Mouse (Mus musculus): ENCODE results near the gene Sdk2. TPM values are rescaled to one million over a fixed set of nuclear protein-coding genes. Genes with fewer than 3 reads are reported as not detected.

The Sdk2 gene
- total and polyA plus RNA-seq, 3 experiments, result 1.2 to 4.8 (median 1.3) TPM

DNA sequence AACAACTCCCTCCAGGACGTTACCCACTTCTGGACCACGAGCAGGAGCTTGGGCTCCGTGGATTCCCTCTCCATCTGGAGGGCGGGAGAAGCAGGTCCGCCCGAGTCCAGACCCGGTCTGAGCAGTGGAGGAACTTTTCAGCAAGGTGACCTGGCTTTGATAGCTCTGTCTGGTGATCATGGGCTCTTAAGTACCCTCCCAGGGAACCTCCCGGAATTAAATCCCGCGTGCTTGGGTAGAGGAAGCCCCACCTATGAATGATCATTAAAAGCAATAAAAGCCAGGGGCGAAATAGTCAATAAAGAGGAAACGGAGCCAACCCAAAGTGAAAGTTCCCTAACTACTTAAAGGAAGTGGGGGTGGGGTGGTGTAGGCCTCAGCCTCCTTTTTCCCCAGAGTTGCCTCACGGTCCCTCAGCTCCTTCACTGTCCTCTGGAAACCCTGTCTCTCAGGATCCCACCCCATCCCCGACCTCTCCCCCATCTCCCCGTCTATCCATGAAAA, 314.6 kb downstream of the Sdk2 start (continued):
- TF ChIP-seq CHD2 (IDR thresholded peaks at IDR 0.05; ENCODE audit: low read length) (peak; percentile 80), USF1 (IDR thresholded peaks at IDR 0.05; ENCODE audit: low read depth, low read length) (no peak), TBP (conservative IDR thresholded peaks at IDR 0.05; ENCODE audit: low read depth, low read length) (0 out of 2 replicates have a peak, but pooled peaks have one; percentile 35), NRF1 (IDR thresholded peaks at IDR 0.05; ENCODE audit: low read depth, low read length) (no peak), MAX (IDR thresholded peaks at IDR 0.05; ENCODE audit: low read length) (no peak), E2F4 (IDR thresholded peaks at IDR 0.05; ENCODE audit: insufficient replicate concordance, low read depth, low read length) (no peak), MXI1 (IDR thresholded peaks at IDR 0.05; ENCODE audit: low read depth, low read length) (no peak), MEF2A (IDR thresholded peaks at IDR 0.05; ENCODE audit: borderline replicate concordance, low read depth, low read length) (0 out of 2 replicates have a peak, but pooled peaks have one; percentile 17), POLR2A (IDR thresholded peaks at IDR 0.05; ENCODE audit: low read depth, low read length) (no peak)

GRCm38 (mm10) chr11:113751484-113752084, 315.3 kb downstream of the Sdk2 start, which contains the start of gene Cdc42ep4:
Gene Cdc42ep4 (minus strand): TSS chr11:113751881.
- H3K79me2 ChIP-seq (replicated peaks; ENCODE audit: control insufficient read depth, extremely low read depth, insufficient read depth, poor library complexity, severe bottlenecking), result no peaks in the 10 kb centered on the region
- peak within 1 kb of the TSS; percentile 59 to 82 (median 77) for H3K4me3 ChIP-seq (replicated peaks in 1 of 3; ENCODE audit: low read depth in 2 of 3, low read length in 2 of 3, poor library complexity in 1 of 3)
- H3K9ac ChIP-seq (ENCODE audit: insufficient read depth, low read depth), result peak within 1 kb of the TSS; percentile 53
- H3K27me3 ChIP-seq (replicated peaks), result no peaks in the 10 kb centered on the region
- in situ Hi-C loops (cut with MboI; ENCODE audit: low pct_ligation_motif_present, low pct_unique_long_range_greater_than_20kb, low sequenced_read_pairs), result loop anchor here (5.0 kb wide), 1 partner anchor 61 kb away; no protein-coding TSS in a partner anchor
- H3K36me3 ChIP-seq (replicated peaks in 1 of 2; ENCODE audit: control insufficient read depth in 1 of 2, insufficient read depth in 1 of 2, low read length in 1 of 2), result peaks cover 0 to 15% of the 10 kb centered on the region in 2 experiments
- DNase-seq (ENCODE audit: extremely low read depth), result peak; percentile 96
- dilution Hi-C loops (cut with MboI; ENCODE audit: extremely low pct_ligation_motif_present, extremely low pct_unique_long_range_greater_than_20kb, low sequenced_read_pairs), result no loop called here
- H3K4me1 ChIP-seq (ENCODE audit: control insufficient read depth in 1 of 2, insufficient read depth in 2 of 2), result peaks cover 0 to 41% of the 10 kb centered on the region in 2 experiments; a peak in 2 of 4 replicates
- H3K27ac ChIP-seq (ENCODE audit: insufficient read depth, low read depth), result peak within 1 kb of the TSS; percentile 24; the same call in 1 of the 2 replicates
- peak within 1 kb of the TSS; percentile 72 for H3K4me2 ChIP-seq (ENCODE audit: insufficient read depth, low read depth, poor library complexity, severe bottlenecking)
- no peaks in the 10 kb centered on the region for H3K9me3 ChIP-seq (replicated peaks; ENCODE audit: low read length)
- TF ChIP-seq JUND (conservative IDR thresholded peaks at IDR 0.05; ENCODE audit: low read depth, low read length) (no peak), JUN (IDR thresholded peaks at IDR 0.05; ENCODE audit: insufficient read depth, low read depth, low read length) (0 out of 2 replicates have a peak, but pooled peaks have one; percentile 12), MYC (IDR thresholded peaks at IDR 0.05; ENCODE audit: low read depth, low read length) (no peak), NELFE (IDR thresholded peaks at IDR 0.05; ENCODE audit: low read depth, low read length) (peak; percentile 77), BHLHE40 (IDR thresholded peaks at IDR 0.05; ENCODE audit: low read depth, low read length) (no peak), KAT2A (IDR thresholded peaks at IDR 0.05; ENCODE audit: insufficient replicate concordance, low read length) (0 out of 2 replicates have a peak, but pooled peaks have one; percentile 17), ZKSCAN1 (IDR thresholded peaks at IDR 0.05; ENCODE audit: borderline replicate concordance, low read depth, low read length) (no peak), MXI1 (IDR thresholded peaks at IDR 0.05; ENCODE audit: low read depth, low read length) (peak; percentile 81), CHD2 (IDR thresholded peaks at IDR 0.05; ENCODE audit: low read length) (no peak; the same call in 1 of the 2 replicates), NRF1 (IDR thresholded peaks at IDR 0.05; ENCODE audit: low read depth, low read length) (peak; percentile 19; the same call in 1 of the 2 replicates), RCOR1 (conservative IDR thresholded peaks at IDR 0.05; ENCODE audit: low read depth, low read length) (no peak; the same call in 1 of the 2 replicates), MAFK (IDR thresholded peaks at IDR 0.05; ENCODE audit: insufficient replicate concordance, low read length) (no peak), IRF4 (IDR thresholded peaks at IDR 0.05; ENCODE audit: low read depth, low read length) (peak; percentile 68; the same call in 1 of the 2 replicates), CTCF (conservative IDR thresholded peaks at IDR 0.05 in 1 of 2, IDR thresholded peaks at IDR 0.05 in 1 of 2; ENCODE audit: low read depth in 2 of 2, low read length in 2 of 2) (no peak), MEF2A (IDR thresholded peaks at IDR 0.05; ENCODE audit: borderline replicate concordance, low read depth, low read length) (peak; percentile 23; the same call in 1 of the 2 replicates), PAX5 (IDR thresholded peaks at IDR 0.05; ENCODE audit: low read length) (no peak), EP300 (IDR thresholded peaks at IDR 0.05; ENCODE audit: low read length) (no peak), UBTF (IDR thresholded peaks at IDR 0.05; ENCODE audit: low read depth, low read length) (no peak; the same call in 1 of the 2 replicates), SIN3A (IDR thresholded peaks at IDR 0.05; ENCODE audit: low read length) (peak; percentile 73), E2F4 (IDR thresholded peaks at IDR 0.05; ENCODE audit: insufficient replicate concordance, low read depth, low read length) (peak; percentile 31; the same call in 1 of the 2 replicates), ELF1 (IDR thresholded peaks at IDR 0.05; ENCODE audit: low read depth, low read length) (no peak; the same call in 1 of the 2 replicates), ETS1 (conservative IDR thresholded peaks at IDR 0.05; ENCODE audit: low read depth, low read length) (no peak; the same call in 1 of the 2 replicates), TCF12 (IDR thresholded peaks at IDR 0.05; ENCODE audit: low read depth, low read length) (peak; percentile 70), ZMIZ1 (IDR thresholded peaks at IDR 0.05; ENCODE audit: low read depth, low read length) (peak; percentile 87), USF1 (IDR thresholded peaks at IDR 0.05; ENCODE audit: low read depth, low read length) (no peak), ZC3H11A (IDR thresholded peaks at IDR 0.05; ENCODE audit: low read depth, low read length) (no peak), GABPA (IDR thresholded peaks at IDR 0.05; ENCODE audit: insufficient replicate concordance, low read depth, low read length) (no peak), MAZ (IDR thresholded peaks at IDR 0.05; ENCODE audit: low read depth, low read length) (peak; percentile 90), CHD1 (IDR thresholded peaks at IDR 0.05; ENCODE audit: low read depth, low read length) (no peak; the same call in 1 of the 2 replicates), MAX (IDR thresholded peaks at IDR 0.05; ENCODE audit: low read length) (peak; percentile 16; the same call in 1 of the 2 replicates), POLR2AphosphoS2 (IDR thresholded peaks at IDR 0.05; ENCODE audit: low read depth, low read length) (peak; percentile 54; the same call in 1 of the 2 replicates), TBP (conservative IDR thresholded peaks at IDR 0.05; ENCODE audit: low read depth, low read length) (peak; percentile 67)

Measured in CH12.LX (cell line).